Mouse (Mus musculus) limb, embryonic 15.5 days (tissue): Measurements from ENCODE around the gene Il17c. TPM values are rescaled to one million over a fixed set of nuclear protein-coding genes. Genes with fewer than 3 reads are reported as not detected.

Source experiments
- ATAC-seq: fragments of 200-750 bp; cut with Nextera tagmentation; 2 replicates; pipeline ENCODE4 v1.8.0; 2017; ENCODE audit warnings: low read depth, moderate TSS enrichment; ENCODE audit not compliant: insufficient number of reproducible peaks, low FRiP score, low TSS enrichment
- H3K27ac ChIP-seq: fragments of 300-500 bp; sonication (generic); 2 replicates; pipeline ENCODE4 v1.5.1; 2015; ENCODE audit warnings: moderate library complexity, mild to moderate bottlenecking, inconsistent platforms
- H3K27me3 ChIP-seq: fragments of 300-500 bp; sonication (generic); 2 replicates; pipeline ENCODE4 v1.6.1; 2015; ENCODE audit warnings: inconsistent platforms
- H3K36me3 ChIP-seq: fragments of 300-500 bp; sonication (generic); 2 replicates; pipeline ENCODE4 v1.6.1; 2015; ENCODE audit warnings: inconsistent platforms
- H3K4me1 ChIP-seq: fragments of 300-500 bp; sonication (generic); 2 replicates; pipeline ENCODE4 v1.6.1; 2015; ENCODE audit warnings: inconsistent platforms
- H3K4me2 ChIP-seq: fragments of 300-500 bp; sonication (generic); 2 replicates; pipeline ENCODE4 v1.6.1; 2015; ENCODE audit warnings: mild to moderate bottlenecking, inconsistent platforms
- H3K4me3 ChIP-seq: fragments of 300-500 bp; sonication (generic); 2 replicates; pipeline ENCODE4 v1.5.1; 2015; ENCODE audit warnings: mild to moderate bottlenecking, inconsistent platforms
- H3K9ac ChIP-seq: fragments of 300-500 bp; sonication (generic); 2 replicates; pipeline ENCODE4 v1.6.1; 2015; ENCODE audit warnings: inconsistent platforms
- H3K9me3 ChIP-seq: fragments of 300-500 bp; sonication (generic); 2 replicates; pipeline ENCODE4 v1.6.1; 2016; ENCODE audit warnings: inconsistent platforms
- WGBS: fragments of 180-500 bp; shearing (Covaris S2); methylation state at CpG from one replicate; pipeline ENCODE4 v1.1.7; 2015; 5-methylcytosine and 5-hydroxymethylcytosine counted together
- polyA plus RNA-seq: library from polyadenylated mRNA; unstranded; fragments of >200 nt; fragmentation: Nextera tagmentation; extraction: Ambion mirVana; gene quantifications from 2 replicates; pipeline ENCODE4 v1.2.1, GENCODE M21; 2015

Il17c gene
- polyA plus RNA-seq, 1 experiment from 2014 or later = 0.22 TPM

- Histone ChIP-seq H3K4me3 (no peak overlapping the region), H3K36me3 (peaks cover 97% of the 10 kb centered on the region), H3K4me2 (no peak overlapping the region), H3K9me3 (no peaks in the 10 kb centered on the region), H3K27me3 (no peaks in the 10 kb centered on the region), H3K4me1 (no peaks in the 10 kb centered on the region), H3K27ac (no peak overlapping the region), H3K9ac (no peak overlapping the region)
- no peak for ATAC-seq
- 88% methylated on average over 7 of the region's 7 CpGs for WGBS
Observed at GRCm38 (mm10) chr8:122407678-122408077, 14.1 kb upstream of the Il17c start.

- no peaks in the 10 kb centered on the region for H3K9me3 ChIP-seq
- peaks cover 94% of the 10 kb centered on the region for H3K36me3 ChIP-seq
- no peaks in the 10 kb centered on the region for H3K27me3 ChIP-seq
- no peak overlapping the region for H3K9ac ChIP-seq
- WGBS = 88% methylated on average over 9 of the region's 9 CpGs
- H3K4me1 ChIP-seq = no peaks in the 10 kb centered on the region
- no peak overlapping the region for H3K4me3 ChIP-seq
- no peak for ATAC-seq
- H3K4me2 ChIP-seq = no peak overlapping the region
- no peak overlapping the region for H3K27ac ChIP-seq
Observed at GRCm38 (mm10) chr8:122414311-122414710, 7.5 kb upstream of the Il17c start.

GRCm38 (mm10) chr8:122415554-122415953 lies 6.3 kb upstream of the Il17c start:
- no peak overlapping the region for H3K4me2 ChIP-seq
- no peak for ATAC-seq
- H3K36me3 ChIP-seq = peaks cover 82% of the 10 kb centered on the region
- no peak overlapping the region for H3K4me3 ChIP-seq
- H3K9ac ChIP-seq = no peak overlapping the region
- no peak overlapping the region for H3K27ac ChIP-seq
- no peaks in the 10 kb centered on the region for H3K27me3 ChIP-seq
- 90% methylated on average over 6 of the region's 6 CpGs for WGBS
- no peaks in the 10 kb centered on the region for H3K4me1 ChIP-seq
- no peaks in the 10 kb centered on the region for H3K9me3 ChIP-seq

- H3K27me3 ChIP-seq = no peaks in the 10 kb centered on the region
- no peaks in the 10 kb centered on the region for H3K4me1 ChIP-seq
- H3K9ac ChIP-seq = no peak overlapping the region
- 0 out of 2 replicates have a peak overlapping the region, but pooled peaks have one; percentile 33 for H3K27ac ChIP-seq
- 71% methylated on average over 9 of the region's 9 CpGs for WGBS
- ATAC-seq = no peak
- no peak overlapping the region for H3K4me2 ChIP-seq
- no peak overlapping the region for H3K4me3 ChIP-seq
- H3K36me3 ChIP-seq = peaks cover 52% of the 10 kb centered on the region
- no peaks in the 10 kb centered on the region for H3K9me3 ChIP-seq
Observed at GRCm38 (mm10) chr8:122419881-122420555, 1.8 kb upstream of the Il17c start.

- no peak for ATAC-seq
- H3K9ac ChIP-seq = no peak overlapping the region
- no peak overlapping the region for H3K27ac ChIP-seq
- WGBS = 82% methylated on average over 24 of the region's 24 CpGs
- H3K4me2 ChIP-seq = no peak overlapping the region
- no peaks in the 10 kb centered on the region for H3K4me1 ChIP-seq
- H3K4me3 ChIP-seq = no peak overlapping the region
- H3K36me3 ChIP-seq = peaks cover 32% of the 10 kb centered on the region
- H3K27me3 ChIP-seq = no peaks in the 10 kb centered on the region
- H3K9me3 ChIP-seq = no peaks in the 10 kb centered on the region
Observed at GRCm38 (mm10) chr8:122423217-122423616, 1.4 kb downstream of the Il17c start.

- ATAC-seq = no peak
- no peak overlapping the region for H3K4me3 ChIP-seq
- no peaks in the 10 kb centered on the region for H3K4me1 ChIP-seq
- H3K4me2 ChIP-seq = no peak overlapping the region
- WGBS = 41% methylated on average over 5 of the region's 5 CpGs
- H3K27ac ChIP-seq = no peak overlapping the region
- H3K9me3 ChIP-seq = no peaks in the 10 kb centered on the region
- peaks cover 28% of the 10 kb centered on the region for H3K36me3 ChIP-seq
- no peak overlapping the region for H3K9ac ChIP-seq
- H3K27me3 ChIP-seq = no peaks in the 10 kb centered on the region
Observed at GRCm38 (mm10) chr8:122423659-122424058, 1.8 kb downstream of the Il17c start.

- 75% methylated on average over 9 of the region's 9 CpGs for WGBS
- Histone ChIP-seq H3K4me1 (0 out of 2 replicates have a peak, but pooled peaks cover 5% of the 10 kb centered on the region), H3K27me3 (no peaks in the 10 kb centered on the region), H3K9me3 (no peaks in the 10 kb centered on the region), H3K9ac (no peak overlapping the region), H3K4me2 (no peak overlapping the region), H3K36me3 (peaks cover 26% of the 10 kb centered on the region; the same call in 1 of the 2 replicates), H3K27ac (no peak overlapping the region), H3K4me3 (no peak overlapping the region)
- ATAC-seq = no peak
Observed at GRCm38 (mm10) chr8:122426145-122426544, 4.3 kb downstream of the Il17c start.

GRCm38 (mm10) chr8:122427607-122428006 lies 5.8 kb downstream of the Il17c start:
- WGBS = 88% methylated on average over 7 of the region's 7 CpGs
- peaks cover 19% of the 10 kb centered on the region for H3K4me1 ChIP-seq

GRCm38 (mm10) chr8:122428163-122428562 lies 6.3 kb downstream of the Il17c start:
- Histone ChIP-seq H3K9ac (no peak overlapping the region), H3K27ac (no peak overlapping the region), H3K4me3 (no peak overlapping the region), H3K36me3 (peaks cover 22% of the 10 kb centered on the region; the same call in 1 of the 2 replicates), H3K9me3 (no peaks in the 10 kb centered on the region), H3K27me3 (no peaks in the 10 kb centered on the region), H3K4me2 (no peak overlapping the region), H3K4me1 (peaks cover 25% of the 10 kb centered on the region)
- 84% methylated on average over 9 of the region's 9 CpGs for WGBS
- no peak for ATAC-seq

More at GRCm38 (mm10) chr8:122427607-122428006, 5.8 kb downstream of the Il17c start:
- Histone ChIP-seq H3K36me3 (peaks cover 26% of the 10 kb centered on the region; the same call in 1 of the 2 replicates), H3K4me3 (no peak overlapping the region), H3K4me2 (no peak overlapping the region), H3K9me3 (no peaks in the 10 kb centered on the region), H3K27me3 (no peaks in the 10 kb centered on the region), H3K27ac (no peak overlapping the region), H3K9ac (no peak overlapping the region)
- ATAC-seq = no peak

GRCm38 (mm10) chr8:122430058-122430636 lies 8.3 kb downstream of the Il17c start:
- Histone ChIP-seq H3K9me3 (no peaks in the 10 kb centered on the region), H3K4me3 (no peak overlapping the region), H3K36me3 (peaks cover 25% of the 10 kb centered on the region), H3K9ac (no peak overlapping the region), H3K27me3 (no peaks in the 10 kb centered on the region), H3K27ac (no peak overlapping the region), H3K4me2 (no peak overlapping the region), H3K4me1 (peaks cover 27% of the 10 kb centered on the region)
- ATAC-seq = no peak
- WGBS = 85% methylated on average over 10 of the region's 10 CpGs

GRCm38 (mm10) chr8:122430646-122431045 lies 8.8 kb downstream of the Il17c start:
- Histone ChIP-seq H3K27me3 (no peaks in the 10 kb centered on the region), H3K4me1 (peaks cover 27% of the 10 kb centered on the region), H3K9ac (no peak overlapping the region), H3K27ac (no peak overlapping the region), H3K4me3 (no peak overlapping the region), H3K4me2 (no peak overlapping the region), H3K36me3 (peaks cover 25% of the 10 kb centered on the region), H3K9me3 (no peaks in the 10 kb centered on the region)
- no peak for ATAC-seq
- WGBS = 78% methylated on average over 3 of the region's 3 CpGs

- ATAC-seq = no peak
- Histone ChIP-seq H3K27ac (peak overlapping the region; percentile 75), H3K4me3 (peak overlapping the region; percentile 62), H3K36me3 (peaks cover 28% of the 10 kb centered on the region), H3K9me3 (no peaks in the 10 kb centered on the region), H3K9ac (peak overlapping the region; percentile 60), H3K4me1 (peaks cover 27% of the 10 kb centered on the region), H3K4me2 (peak overlapping the region; percentile 91), H3K27me3 (no peaks in the 10 kb centered on the region)
- 28% methylated on average over 18 of the region's 18 CpGs for WGBS
Observed at GRCm38 (mm10) chr8:122431694-122432442, 10.0 kb downstream of the Il17c start.
